Mouse (Mus musculus): Measurements from ENCODE around the gene Pdzd2. TPM values are rescaled to one million over a fixed set of nuclear protein-coding genes. Genes with fewer than 3 reads are reported as not detected.

The Pdzd2 gene
- polyA plus RNA-seq, 1 experiment from 2014 or later: 39.8 TPM

DNA sequence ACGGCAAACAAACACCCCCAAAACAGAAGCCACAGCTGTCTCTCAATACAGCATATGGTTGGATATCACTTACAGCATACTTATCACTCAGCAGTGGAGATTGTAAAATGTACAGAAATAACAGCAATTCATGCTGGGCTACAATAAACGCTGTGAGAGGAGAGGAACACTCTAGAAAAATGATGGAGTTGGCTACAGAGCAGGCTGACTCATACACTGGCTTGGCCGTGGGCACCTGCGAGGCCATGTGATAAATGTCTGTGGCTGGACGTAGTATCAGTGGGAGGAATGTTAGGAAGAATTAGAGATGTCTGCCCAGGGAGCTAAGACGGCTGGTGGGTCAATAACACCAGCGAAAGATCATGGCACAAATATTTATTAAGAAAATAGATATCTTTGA lies 308.0 kb downstream of the Pdzd2 start:
- Histone ChIP-seq H3K4me3 (no peak overlapping the region), H3K36me3 (no peaks in the 10 kb centered on the region), H3K4me1 (peaks cover 31% of the 10 kb centered on the region), H3K9ac (no peak overlapping the region), H3K9me3 (no peaks in the 10 kb centered on the region), H3K27ac (no peak overlapping the region), H3K27me3 (no peaks in the 10 kb centered on the region), H3K4me2 (no peak overlapping the region)
- WGBS: 63% methylated on average over 7 of the region's 7 CpGs
- no peak for ATAC-seq (ENCODE audit: insufficient number of reproducible peaks, low FRiP score, low TSS enrichment, low read depth)

DNA sequence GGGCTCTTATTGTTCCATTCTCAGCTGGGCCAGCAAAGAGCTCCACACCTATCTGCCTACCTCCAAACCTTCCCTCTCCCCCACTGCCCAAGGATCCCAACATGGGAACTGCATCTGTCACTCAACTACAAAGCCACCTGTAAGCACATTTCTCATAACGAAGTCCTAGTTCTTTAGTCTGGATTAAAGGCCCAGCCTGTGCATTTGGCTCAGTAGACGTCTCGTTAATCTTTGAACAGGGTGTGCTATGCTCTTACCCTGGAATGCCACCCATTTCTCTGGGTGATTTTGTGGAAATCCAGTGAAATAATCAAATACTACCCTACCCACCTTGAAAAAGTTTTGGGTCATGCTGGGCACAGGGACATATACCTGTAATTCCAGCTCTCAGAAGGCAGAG lies 308.5 kb downstream of the Pdzd2 start:
- H3K9ac ChIP-seq: no peak overlapping the region
- no peaks in the 10 kb centered on the region for H3K36me3 ChIP-seq
- 78% methylated on average over 3 of the region's 3 CpGs for WGBS
- H3K4me2 ChIP-seq: no peak overlapping the region
- ATAC-seq (ENCODE audit: insufficient number of reproducible peaks, low FRiP score, low TSS enrichment, low read depth): no peak
- H3K4me3 ChIP-seq: no peak overlapping the region
- H3K27me3 ChIP-seq: no peaks in the 10 kb centered on the region
- H3K4me1 ChIP-seq: peaks cover 26% of the 10 kb centered on the region
- no peak overlapping the region for H3K27ac ChIP-seq
- no peaks in the 10 kb centered on the region for H3K9me3 ChIP-seq

DNA sequence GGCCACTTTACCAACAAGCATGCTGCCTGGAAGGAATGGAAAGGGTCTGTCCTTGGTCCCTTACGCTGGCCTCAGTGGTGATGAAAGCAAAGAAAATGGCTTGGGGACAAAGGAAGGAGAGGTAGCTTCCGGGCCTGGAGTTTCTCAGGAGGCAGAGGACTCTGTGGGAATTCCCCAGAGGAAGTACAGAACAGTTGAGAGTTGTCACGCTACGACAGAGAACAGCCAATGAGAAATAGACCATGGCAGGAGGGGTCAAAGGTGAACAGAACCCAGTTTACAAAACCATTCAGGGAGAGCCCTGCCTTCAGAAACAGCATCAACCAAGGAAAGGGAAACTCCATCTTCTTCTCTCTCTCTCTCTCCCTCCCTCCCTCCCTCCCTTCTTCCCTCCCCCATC lies 309.1 kb downstream of the Pdzd2 start:
- peaks cover 23% of the 10 kb centered on the region for H3K4me1 ChIP-seq
- WGBS: 75% methylated on average over 4 of the region's 4 CpGs
- no peak overlapping the region for H3K4me3 ChIP-seq
- H3K27me3 ChIP-seq: no peaks in the 10 kb centered on the region
- ATAC-seq (ENCODE audit: insufficient number of reproducible peaks, low FRiP score, low TSS enrichment, low read depth): no peak
- H3K9ac ChIP-seq: no peak overlapping the region
- H3K9me3 ChIP-seq: no peaks in the 10 kb centered on the region
- no peaks in the 10 kb centered on the region for H3K36me3 ChIP-seq
- no peak overlapping the region for H3K4me2 ChIP-seq
- H3K27ac ChIP-seq: no peak overlapping the region

DNA sequence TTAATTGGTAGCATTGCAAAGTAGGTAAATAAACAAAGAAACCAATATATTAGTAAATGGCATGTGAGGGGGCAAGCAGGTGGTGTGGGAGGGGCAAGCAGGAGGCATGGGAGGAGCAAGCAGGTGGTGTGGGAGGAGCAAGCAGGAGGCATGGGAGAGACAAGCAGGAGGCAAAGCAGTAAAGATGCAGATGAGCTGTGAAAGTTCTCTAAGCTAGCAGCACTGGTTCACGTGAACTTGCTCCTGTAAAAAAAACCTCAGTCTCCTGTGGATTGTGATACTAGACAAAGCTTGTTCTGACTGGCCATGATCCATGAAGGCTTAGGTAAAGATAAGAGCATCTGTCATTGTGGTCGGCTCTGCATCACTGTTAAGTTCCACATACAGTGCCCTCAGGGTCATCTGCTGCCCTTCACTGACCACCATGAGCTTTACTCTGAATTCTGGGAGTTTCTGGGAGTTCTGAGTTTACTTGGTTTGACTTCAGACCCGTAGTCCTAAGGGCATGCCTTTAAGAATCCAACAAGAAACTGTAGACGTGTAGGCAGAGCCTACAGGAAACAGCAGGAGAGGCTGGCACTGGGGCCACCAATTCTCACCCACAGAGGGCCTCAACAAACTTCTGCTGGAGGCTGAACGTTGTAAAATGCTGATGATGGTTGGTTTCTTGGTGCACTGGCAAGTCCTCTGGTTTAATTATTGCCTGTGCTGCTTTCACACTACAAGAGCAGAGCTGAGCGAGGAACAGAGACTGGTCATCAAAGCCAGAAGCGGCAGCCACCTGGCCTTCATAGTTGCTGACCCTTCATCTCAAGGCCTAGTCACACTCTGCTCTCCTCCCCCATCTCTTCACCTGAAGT lies 309.9 kb downstream of the Pdzd2 start:
- Histone ChIP-seq H3K4me2 (no peak overlapping the region), H3K9me3 (no peaks in the 10 kb centered on the region), H3K27me3 (no peaks in the 10 kb centered on the region), H3K36me3 (no peaks in the 10 kb centered on the region), H3K4me1 (peaks cover 20% of the 10 kb centered on the region), H3K4me3 (no peak overlapping the region), H3K27ac (no peak overlapping the region), H3K9ac (no peak overlapping the region)
- 56% methylated on average over 7 of the region's 7 CpGs for WGBS
- ATAC-seq (ENCODE audit: insufficient number of reproducible peaks, low FRiP score, low TSS enrichment, low read depth): no peak

DNA sequence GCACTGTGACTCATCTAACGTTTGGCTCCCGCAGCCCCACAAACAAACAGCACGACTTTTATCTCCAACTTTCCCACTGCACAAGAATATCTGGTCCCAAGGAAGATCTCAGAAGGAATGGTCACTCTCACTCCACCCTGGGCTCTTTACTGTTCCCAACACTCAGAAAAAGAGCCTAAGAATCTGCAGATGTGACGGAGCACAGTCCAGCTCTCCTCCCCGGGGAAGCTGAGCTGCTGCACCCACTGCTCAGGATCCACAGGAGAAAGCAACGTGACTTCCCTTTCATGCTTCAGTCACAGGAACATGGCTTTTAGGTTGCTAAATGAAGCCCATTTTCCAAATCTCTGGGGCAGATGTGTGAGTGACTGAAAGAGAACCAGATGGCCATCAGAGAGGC lies 311.9 kb downstream of the Pdzd2 start:
- ATAC-seq (ENCODE audit: insufficient number of reproducible peaks, low FRiP score, low TSS enrichment, low read depth): no peak
- no peak overlapping the region for H3K27ac ChIP-seq
- WGBS: 70% methylated on average over 6 of the region's 6 CpGs
- H3K4me3 ChIP-seq: no peak overlapping the region
- H3K9ac ChIP-seq: no peak overlapping the region
- no peaks in the 10 kb centered on the region for H3K36me3 ChIP-seq
- no peaks in the 10 kb centered on the region for H3K9me3 ChIP-seq
- no peak overlapping the region for H3K4me2 ChIP-seq
- no peaks in the 10 kb centered on the region for H3K27me3 ChIP-seq
- H3K4me1 ChIP-seq: peaks cover 8% of the 10 kb centered on the region

DNA sequence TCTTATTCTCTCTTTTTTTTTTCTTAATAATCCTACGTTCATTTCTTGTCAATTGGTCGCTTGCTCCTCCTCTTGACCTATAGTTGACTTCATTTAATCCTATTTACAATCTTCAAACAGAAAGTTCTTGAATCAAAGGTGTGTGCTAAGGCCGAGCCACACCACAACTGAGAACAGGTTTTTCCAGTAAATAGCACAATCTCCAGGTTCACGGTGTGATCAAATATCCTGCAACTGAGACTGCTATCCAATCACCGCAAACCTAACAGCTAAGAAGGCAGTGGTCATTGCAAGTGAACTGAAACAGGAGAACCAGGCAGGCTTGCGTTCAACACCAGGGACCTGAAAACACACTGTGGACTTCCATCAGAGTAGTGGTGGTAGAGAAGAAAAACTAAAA lies 313.4 kb downstream of the Pdzd2 start:
- Histone ChIP-seq H3K27me3 (no peaks in the 10 kb centered on the region), H3K4me3 (no peak overlapping the region), H3K36me3 (no peaks in the 10 kb centered on the region), H3K4me1 (peaks cover 8% of the 10 kb centered on the region), H3K9ac (no peak overlapping the region), H3K27ac (no peak overlapping the region), H3K9me3 (no peaks in the 10 kb centered on the region), H3K4me2 (no peak overlapping the region)
- 62% methylated on average over 6 of the region's 6 CpGs for WGBS
- no peak for ATAC-seq (ENCODE audit: insufficient number of reproducible peaks, low FRiP score, low TSS enrichment, low read depth)

DNA sequence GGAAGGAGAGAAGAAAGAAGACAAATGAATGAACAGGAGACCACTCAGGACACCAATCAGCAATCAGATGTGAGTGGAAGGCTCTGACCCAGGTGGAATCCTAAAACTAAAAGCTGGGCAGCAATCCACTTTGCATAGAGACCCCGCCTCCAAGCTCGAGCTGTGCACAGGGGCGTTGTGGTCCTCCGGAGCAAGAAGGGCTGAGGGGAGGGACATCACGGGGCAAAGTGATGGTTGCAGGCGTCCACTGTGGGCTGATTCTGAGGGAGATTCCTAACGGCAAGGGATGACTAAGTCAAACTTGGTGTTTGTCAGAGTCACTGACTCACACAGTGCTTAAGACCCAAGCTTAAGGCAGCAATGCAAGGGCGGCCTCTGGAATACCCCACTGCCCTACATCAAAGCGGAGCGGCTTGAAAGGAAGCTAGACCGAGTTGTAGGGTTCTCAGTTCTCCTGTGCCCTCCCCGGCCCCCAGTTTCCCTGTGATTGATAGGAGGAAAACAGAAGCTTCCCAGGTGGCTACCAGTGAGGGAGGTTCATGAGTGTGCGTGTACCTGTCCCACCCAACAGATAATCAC lies 314.6 kb downstream of the Pdzd2 start:
- no peak overlapping the region for H3K4me3 ChIP-seq
- no peak overlapping the region for H3K4me2 ChIP-seq
- no peak overlapping the region for H3K9ac ChIP-seq
- no peak for ATAC-seq (ENCODE audit: insufficient number of reproducible peaks, low FRiP score, low TSS enrichment, low read depth)
- no peaks in the 10 kb centered on the region for H3K36me3 ChIP-seq
- no peaks in the 10 kb centered on the region for H3K27me3 ChIP-seq
- no peak overlapping the region for H3K27ac ChIP-seq
- WGBS: 56% methylated on average over 13 of the region's 13 CpGs
- no peaks in the 10 kb centered on the region for H3K9me3 ChIP-seq
- peaks cover 6% of the 10 kb centered on the region for H3K4me1 ChIP-seq

DNA sequence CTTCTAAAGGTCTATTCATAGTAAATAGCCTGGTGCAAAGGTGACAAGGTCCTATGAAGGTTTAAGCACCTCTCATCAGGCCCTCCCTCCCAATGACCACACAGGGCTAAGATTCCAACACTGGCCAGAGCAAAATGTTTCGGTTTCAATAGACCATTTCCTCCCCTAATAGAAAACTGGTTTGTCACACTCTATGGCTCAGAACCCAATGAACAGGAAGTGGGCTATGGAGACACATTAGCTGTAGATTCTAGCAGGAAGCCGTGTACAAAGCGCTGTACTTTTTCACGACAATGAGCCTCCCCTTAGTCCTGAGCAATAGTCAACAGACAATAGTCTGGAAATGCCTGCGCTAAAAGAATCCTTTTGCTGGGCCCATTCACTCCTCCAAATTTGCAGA lies 315.5 kb downstream of the Pdzd2 start:
- no peaks in the 10 kb centered on the region for H3K4me1 ChIP-seq
- 78% methylated on average over 5 of the region's 5 CpGs for WGBS
- no peak overlapping the region for H3K4me3 ChIP-seq
- no peak overlapping the region for H3K4me2 ChIP-seq
- no peaks in the 10 kb centered on the region for H3K9me3 ChIP-seq
- H3K27ac ChIP-seq: no peak overlapping the region
- H3K36me3 ChIP-seq: no peaks in the 10 kb centered on the region
- H3K9ac ChIP-seq: no peak overlapping the region
- H3K27me3 ChIP-seq: no peaks in the 10 kb centered on the region
- no peak for ATAC-seq (ENCODE audit: insufficient number of reproducible peaks, low FRiP score, low TSS enrichment, low read depth)

DNA sequence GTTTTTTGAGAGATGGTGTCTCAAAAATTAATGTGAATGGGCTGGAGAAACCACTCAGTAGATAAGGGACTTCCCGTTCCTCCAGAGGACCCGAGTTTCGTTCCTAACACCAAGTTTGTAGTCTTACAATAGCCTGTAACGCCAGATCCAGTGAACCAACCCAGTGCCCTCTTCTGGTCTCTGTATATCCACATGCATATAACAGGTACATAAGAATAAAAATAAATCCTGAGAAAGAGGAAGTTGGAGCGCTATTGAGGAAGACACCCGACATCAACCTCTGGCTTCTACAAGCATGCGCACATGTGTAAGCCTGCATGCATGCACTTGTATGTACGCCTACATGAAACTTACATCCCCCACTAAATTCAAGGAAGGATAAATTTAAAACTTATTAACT lies 318.8 kb downstream of the Pdzd2 start:
- no peak overlapping the region for H3K9ac ChIP-seq
- no peak overlapping the region for H3K4me3 ChIP-seq
- H3K4me2 ChIP-seq: no peak overlapping the region
- H3K27me3 ChIP-seq: no peaks in the 10 kb centered on the region
- no peak overlapping the region for H3K27ac ChIP-seq
- ATAC-seq (ENCODE audit: insufficient number of reproducible peaks, low FRiP score, low TSS enrichment, low read depth): no peak
- WGBS: 95% methylated on average over 8 of the region's 8 CpGs
- H3K36me3 ChIP-seq: no peaks in the 10 kb centered on the region
- no peaks in the 10 kb centered on the region for H3K9me3 ChIP-seq
- no peaks in the 10 kb centered on the region for H3K4me1 ChIP-seq

DNA sequence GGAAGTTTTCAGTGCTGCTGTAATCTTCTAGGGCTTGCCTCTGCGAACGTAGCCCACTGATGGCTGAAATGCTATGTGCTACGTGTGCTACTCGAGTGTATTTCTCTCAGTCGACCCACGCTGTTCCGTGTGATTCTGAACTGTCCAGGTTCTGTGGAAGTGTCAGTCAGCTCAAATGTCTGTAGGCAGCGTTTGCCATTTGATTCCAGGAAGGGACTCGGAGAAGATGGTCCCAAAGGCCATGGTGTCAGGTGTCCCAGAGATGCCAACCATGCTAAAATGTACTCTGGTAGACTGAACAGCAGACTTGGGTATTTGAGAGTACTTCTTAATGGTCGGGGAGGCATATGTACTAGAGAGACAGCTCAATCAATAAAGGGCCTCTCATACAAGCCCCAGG lies 319.3 kb downstream of the Pdzd2 start:
- ATAC-seq (ENCODE audit: insufficient number of reproducible peaks, low FRiP score, low TSS enrichment, low read depth): no peak
- Histone ChIP-seq H3K36me3 (no peaks in the 10 kb centered on the region), H3K9ac (no peak overlapping the region), H3K9me3 (no peaks in the 10 kb centered on the region), H3K4me1 (0 out of 2 replicates have a peak, but pooled peaks cover 5% of the 10 kb centered on the region), H3K27ac (no peak overlapping the region), H3K4me2 (no peak overlapping the region), H3K4me3 (no peak overlapping the region), H3K27me3 (no peaks in the 10 kb centered on the region)
- WGBS: 90% methylated on average over 10 of the region's 10 CpGs

DNA sequence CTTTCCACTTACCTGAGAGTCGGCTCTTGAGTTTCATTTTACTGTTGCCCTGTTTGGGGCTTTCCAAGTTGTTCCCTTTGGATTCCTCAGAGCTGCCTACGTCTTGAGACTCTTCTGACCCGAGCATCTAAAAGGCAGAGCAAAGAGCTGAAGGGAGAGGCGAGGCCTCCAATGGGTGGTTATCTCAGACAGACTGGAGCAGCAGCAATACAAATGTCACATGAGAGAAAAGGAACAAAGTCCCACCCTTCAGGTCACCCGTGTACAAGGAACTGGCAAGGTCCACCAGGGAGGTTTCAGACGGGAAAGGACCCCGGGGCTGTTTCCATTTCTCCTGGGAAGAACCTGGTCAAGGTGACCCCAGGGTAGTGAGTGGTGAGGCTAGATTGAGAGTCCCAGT lies 320.3 kb downstream of the Pdzd2 start:
- WGBS: 72% methylated on average over 7 of the region's 7 CpGs
- peaks cover 6% of the 10 kb centered on the region; the same call in 1 of the 2 replicates for H3K4me1 ChIP-seq

DNA sequence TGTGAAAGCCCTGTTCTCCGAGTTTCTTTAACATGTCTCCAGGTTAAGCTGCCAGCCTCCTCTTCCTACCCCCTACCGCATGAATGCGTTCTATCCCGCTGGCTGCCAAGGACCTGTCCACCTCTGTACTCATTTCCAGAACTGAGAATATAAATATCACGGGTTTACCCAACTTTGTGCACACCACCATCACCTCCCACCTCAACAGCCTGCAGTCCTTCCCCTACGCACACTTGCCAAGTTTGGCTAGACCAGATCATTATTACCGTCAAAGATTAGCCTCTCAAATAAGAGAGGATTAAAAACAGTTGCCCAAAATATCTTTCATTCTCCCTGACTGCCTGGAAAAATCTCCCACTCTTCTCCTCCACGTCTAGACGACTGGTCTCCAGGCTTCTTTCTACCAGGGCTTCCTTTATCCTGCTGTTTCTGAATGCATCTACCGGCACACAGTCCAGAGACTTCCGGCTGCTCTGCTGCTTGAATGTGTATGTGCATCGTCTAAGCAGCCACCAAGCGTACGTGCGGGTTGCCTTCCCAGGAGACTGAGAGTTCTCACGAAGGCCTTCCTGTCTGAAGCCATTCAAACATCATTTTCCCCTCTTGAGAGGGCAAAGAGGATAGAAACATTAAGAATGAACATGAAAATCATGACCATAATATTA lies 324.1 kb downstream of the Pdzd2 start:
- Histone ChIP-seq H3K36me3 (no peaks in the 10 kb centered on the region), H3K4me1 (peaks cover 6% of the 10 kb centered on the region; the same call in 1 of the 2 replicates), H3K9me3 (no peaks in the 10 kb centered on the region), H3K27ac (peak overlapping the region; percentile 54; the same call in 1 of the 2 replicates), H3K27me3 (no peaks in the 10 kb centered on the region), H3K9ac (no peak overlapping the region), H3K4me3 (no peak overlapping the region), H3K4me2 (no peak overlapping the region)
- whole genome bisulfite sequencing: 73% methylated on average over 16 of the region's 16 CpGs
- ATAC-seq (ENCODE audit: insufficient number of reproducible peaks, low FRiP score, low TSS enrichment, low read depth): no peak

More for the DNA sequence above, 320.3 kb downstream of the Pdzd2 start:
- Histone ChIP-seq H3K9me3 (no peaks in the 10 kb centered on the region), H3K9ac (no peak overlapping the region), H3K4me3 (no peak overlapping the region), H3K27ac (no peak overlapping the region), H3K36me3 (no peaks in the 10 kb centered on the region), H3K4me2 (no peak overlapping the region), H3K27me3 (no peaks in the 10 kb centered on the region)
- no peak for ATAC-seq (ENCODE audit: insufficient number of reproducible peaks, low FRiP score, low TSS enrichment, low read depth)

Measured in limb, embryonic 15.5 days (tissue).